Mouse (Mus musculus) heart, embryonic 11.5 days (tissue): ENCODE results near the gene Gys1. TPM values are rescaled to one million over a fixed set of nuclear protein-coding genes. Genes with fewer than 3 reads are reported as not detected.

ENCODE experiments used
- ATAC-seq: fragments of 200-750 bp; cut with Nextera tagmentation; replicated peaks from 2 replicates; pipeline ENCODE4 v1.8.0; 2017; ENCODE audit warnings: moderate library complexity; ENCODE audit not compliant: insufficient number of reproducible peaks, low FRiP score, low TSS enrichment
- H3K27ac ChIP-seq: fragments of 300-500 bp; sonication (generic); 2 replicates; pipeline ENCODE4 v1.5.1; 2014; ENCODE audit warnings: mild to moderate bottlenecking, low read depth, low read length
- H3K27me3 ChIP-seq: fragments of 300-500 bp; sonication (generic); 2 replicates; pipeline ENCODE4 v1.6.1; 2014; ENCODE audit warnings: mild to moderate bottlenecking, low read length, mixed read lengths; ENCODE audit not compliant: control insufficient read depth, insufficient read depth
- H3K36me3 ChIP-seq: fragments of 300-500 bp; sonication (generic); 2 replicates; pipeline ENCODE4 v1.6.1; 2014; ENCODE audit warnings: mild to moderate bottlenecking, low read length, moderate library complexity, mixed read lengths; ENCODE audit not compliant: control insufficient read depth, insufficient read depth
- H3K4me1 ChIP-seq: fragments of 300-500 bp; sonication (generic); 2 replicates; pipeline ENCODE4 v1.6.1; 2014; ENCODE audit warnings: low read length; ENCODE audit not compliant: control insufficient read depth, insufficient read depth
- H3K4me2 ChIP-seq: fragments of 300-500 bp; sonication (generic); 2 replicates; pipeline ENCODE4 v1.6.1; 2014; ENCODE audit warnings: mild to moderate bottlenecking, moderate library complexity
- H3K4me3 ChIP-seq: fragments of 300-500 bp; sonication (generic); 2 replicates; pipeline ENCODE4 v1.5.1; 2014; ENCODE audit warnings: low read depth, low read length
- H3K9ac ChIP-seq: fragments of 300-500 bp; sonication (generic); 2 replicates; pipeline ENCODE4 v1.6.1; 2014; ENCODE audit warnings: mild to moderate bottlenecking, low read depth, low read length, moderate library complexity
- H3K9me3 ChIP-seq: fragments of 300-500 bp; sonication (generic); replicated peaks from 2 replicates; pipeline ENCODE4 v1.6.1; 2016; ENCODE audit warnings: low read length; ENCODE audit not compliant: control insufficient read depth
- WGBS: fragments of 180-500 bp; shearing (Covaris S2); extraction: QIAGEN DNeasy Blood & Tissue Kit; methylation state at CpG from one replicate; pipeline ENCODE4 v1.1.7; 2014; ENCODE audit not compliant: insufficient replicate concordance; 5-methylcytosine and 5-hydroxymethylcytosine counted together
- polyA plus RNA-seq: library from polyadenylated mRNA; unstranded; fragments of >200 nt; fragmentation: Nextera tagmentation; extraction: Ambion mirVana; gene quantifications from 2 replicates; pipeline ENCODE4 v1.2.1, GENCODE M21; 2014

Gene Gys1
- polyA plus RNA-seq, 1 experiment from 2014 or later = 99.1 TPM

DNA sequence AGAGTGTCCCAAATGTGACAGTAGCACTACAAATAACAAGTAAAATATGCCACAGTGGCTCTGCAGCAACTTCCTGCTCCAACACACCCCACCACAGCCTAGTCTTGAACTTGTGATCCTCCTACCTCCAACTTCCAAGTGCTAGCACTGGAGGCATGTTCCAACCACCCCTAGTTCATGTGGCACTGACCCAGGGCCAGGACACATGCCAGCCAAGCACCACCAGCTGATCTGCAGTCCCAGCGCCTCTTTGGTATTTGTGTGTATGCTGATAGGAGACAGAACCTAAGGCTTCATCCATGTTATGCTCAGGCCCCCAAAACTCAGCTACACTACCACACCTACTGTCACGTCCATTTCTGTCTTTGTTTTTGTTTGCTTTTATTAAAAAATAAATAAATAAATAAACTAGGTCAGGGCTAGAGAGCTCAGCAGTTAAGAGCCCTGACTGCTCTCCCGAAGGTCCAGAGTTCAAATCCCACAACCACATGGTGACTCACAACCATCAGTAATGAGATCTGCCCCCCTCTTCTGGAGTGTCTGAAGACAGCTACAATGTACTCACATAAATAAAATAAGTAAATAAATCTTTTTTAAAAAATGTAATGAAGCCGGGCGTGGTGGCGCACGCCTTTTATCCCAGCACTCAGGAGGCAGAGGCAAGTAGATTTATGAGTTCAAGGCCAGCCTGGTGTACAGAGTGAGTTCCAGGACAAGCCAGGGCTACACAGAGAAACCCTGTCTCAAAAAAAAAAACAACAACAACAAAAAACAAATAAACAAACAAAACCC, 29.5 kb downstream of the Gys1 start:
- no peak overlapping the region for H3K27ac ChIP-seq
- no peak overlapping the region for H3K4me2 ChIP-seq
- 95% methylated on average over 7 of the region's 7 CpGs for WGBS
- H3K4me1 ChIP-seq = peaks cover 20% of the 10 kb centered on the region
- H3K9me3 ChIP-seq = no peaks in the 10 kb centered on the region
- no peak for ATAC-seq
- H3K36me3 ChIP-seq = peaks cover 13% of the 10 kb centered on the region; the same call in 1 of the 2 replicates
- no peak overlapping the region for H3K9ac ChIP-seq
- H3K4me3 ChIP-seq = no peak overlapping the region
- H3K27me3 ChIP-seq = no peaks in the 10 kb centered on the region

DNA sequence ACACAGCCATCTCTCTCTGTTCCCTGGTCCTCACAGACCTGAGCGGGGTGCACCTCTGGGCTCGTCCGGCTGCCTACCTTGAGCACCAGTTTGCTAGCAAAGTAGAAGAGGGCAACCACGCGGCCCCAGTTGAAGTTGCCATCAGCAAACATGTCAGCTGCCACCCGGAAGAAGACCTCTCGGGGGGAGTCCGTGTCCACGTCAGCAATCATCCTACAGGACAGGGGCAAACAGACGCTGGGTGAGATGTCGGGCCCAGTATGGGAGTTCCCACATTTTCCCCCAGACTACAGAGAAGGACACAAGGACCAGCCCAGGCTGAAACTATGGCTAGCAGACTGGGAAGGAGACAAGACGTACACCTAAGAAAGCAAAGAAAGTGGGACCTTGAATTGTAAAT, 30.5 kb downstream of the Gys1 start:
- Histone ChIP-seq H3K4me1 (peaks cover 19% of the 10 kb centered on the region), H3K27me3 (no peaks in the 10 kb centered on the region), H3K27ac (no peak overlapping the region), H3K9me3 (no peaks in the 10 kb centered on the region), H3K36me3 (peaks cover 13% of the 10 kb centered on the region; the same call in 1 of the 2 replicates), H3K4me2 (no peak overlapping the region), H3K4me3 (0 out of 2 replicates have a peak overlapping the region, but pooled peaks have one; percentile 69), H3K9ac (no peak overlapping the region)
- 91% methylated on average over 12 of the region's 12 CpGs for WGBS
- ATAC-seq = no peak

DNA sequence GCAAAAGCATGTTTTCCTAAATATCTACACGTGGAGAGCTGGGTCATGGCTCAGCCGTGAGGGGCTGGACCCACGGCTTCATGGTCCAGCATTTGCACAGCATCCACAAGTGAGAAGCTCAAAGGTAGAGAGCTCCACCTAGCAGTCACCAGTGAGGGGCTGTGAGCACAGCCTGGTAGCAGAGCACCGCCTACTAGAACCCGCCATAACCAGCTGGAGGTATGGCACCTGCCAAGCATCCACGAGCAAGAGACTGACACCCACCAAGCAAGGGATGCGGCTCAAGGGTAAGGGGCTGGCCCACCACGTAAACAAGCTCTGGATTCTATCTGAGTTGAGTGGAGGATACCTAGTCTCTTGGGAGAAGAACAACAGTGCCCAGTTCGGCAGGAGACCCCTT, 30.9 kb downstream of the Gys1 start:
- no peak for ATAC-seq
- H3K27ac ChIP-seq = no peak overlapping the region
- no peak overlapping the region; the same call in 1 of the 2 replicates for H3K9ac ChIP-seq
- H3K4me1 ChIP-seq = peaks cover 15% of the 10 kb centered on the region
- H3K9me3 ChIP-seq = no peaks in the 10 kb centered on the region
- peaks cover 13% of the 10 kb centered on the region; the same call in 1 of the 2 replicates for H3K36me3 ChIP-seq
- peak overlapping the region; percentile 69 for H3K4me3 ChIP-seq
- peak overlapping the region; percentile 83 for H3K4me2 ChIP-seq
- WGBS = 74% methylated on average over 9 of the region's 9 CpGs
- H3K27me3 ChIP-seq = no peaks in the 10 kb centered on the region

DNA sequence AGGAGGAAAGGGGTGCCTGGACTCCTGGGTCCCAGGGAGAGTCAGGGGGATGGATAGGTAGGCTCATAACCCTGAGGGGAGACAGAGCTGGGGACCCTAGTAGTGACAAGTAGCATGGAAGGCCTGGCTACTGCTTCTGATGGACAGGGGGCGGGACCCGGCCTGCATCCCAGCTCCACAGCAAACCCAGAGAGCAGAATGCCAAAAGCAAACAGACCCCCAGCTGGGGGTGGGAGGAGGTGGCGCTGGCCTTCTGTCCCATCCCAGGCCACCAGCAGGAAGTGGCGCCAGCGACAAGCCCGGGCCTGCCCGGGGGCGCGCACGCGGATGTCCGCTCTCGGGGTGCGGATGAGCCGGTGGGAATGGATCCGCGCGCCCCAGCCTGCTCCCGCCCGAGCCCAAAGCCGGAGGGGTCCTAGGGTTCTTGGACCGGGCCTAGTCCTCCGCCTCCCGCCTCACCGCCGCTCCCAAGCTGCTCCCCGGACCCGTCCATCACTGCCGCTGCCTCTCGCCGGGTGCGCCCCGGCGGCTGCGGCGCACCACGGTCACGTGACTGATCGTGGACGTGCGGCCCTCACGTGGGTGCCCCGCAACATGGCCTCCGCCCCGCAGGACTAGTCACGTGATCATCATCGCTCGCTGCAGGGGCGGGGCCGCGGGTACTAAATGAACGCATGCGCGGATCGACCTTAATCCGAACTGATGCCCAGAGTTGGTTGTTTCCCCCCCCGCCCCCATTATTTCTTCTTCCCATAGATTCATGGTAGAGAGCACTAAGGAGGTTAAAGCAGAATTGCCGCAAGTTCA, 31.8 kb downstream of the Gys1 start, which contains the start of gene Bax:
TSS of gene Bax (minus strand) at position 616 of the 807 bp plus-strand sequence.
- peak; percentile 80 for ATAC-seq
- H3K9ac ChIP-seq = peak within 1 kb of the TSS; percentile 81
- WGBS = under 1% methylated on average over 58 of the region's 58 CpGs

DNA sequence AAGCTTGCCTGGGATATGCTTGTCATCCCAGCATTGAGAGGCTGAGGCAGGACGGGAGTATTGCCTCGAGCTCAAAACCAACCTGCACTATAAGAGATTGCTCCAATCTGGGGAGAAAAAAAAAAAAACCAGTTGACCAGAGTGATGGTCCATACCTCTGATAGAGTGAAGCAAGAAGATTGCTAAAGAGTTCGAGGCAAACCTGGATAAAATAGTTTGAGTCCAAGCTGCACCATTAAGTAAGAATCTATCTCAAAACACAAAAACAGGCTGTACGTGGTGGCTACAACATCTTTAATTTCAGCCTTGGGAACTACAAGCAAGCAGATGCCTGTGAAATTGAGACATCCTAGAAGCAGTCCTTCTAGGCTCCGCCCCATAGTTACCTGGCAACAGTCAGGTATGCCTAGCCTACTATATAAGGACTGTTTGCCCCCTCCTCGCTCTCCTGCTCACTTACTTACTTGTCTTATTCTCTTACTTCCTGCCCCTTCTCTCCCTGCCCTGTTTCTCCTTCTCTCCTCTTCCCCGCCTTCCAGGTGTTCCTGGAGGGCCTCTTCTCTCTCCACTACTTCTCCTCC, 32.5 kb downstream of the Gys1 start:
- peak overlapping the region; percentile 69 for H3K4me3 ChIP-seq
- no peaks in the 10 kb centered on the region for H3K9me3 ChIP-seq
- whole genome bisulfite sequencing = 37% methylated on average over 7 of the region's 7 CpGs
- peaks cover 9% of the 10 kb centered on the region for H3K4me1 ChIP-seq
- peaks cover 12% of the 10 kb centered on the region; the same call in 1 of the 2 replicates for H3K36me3 ChIP-seq
- peak overlapping the region; percentile 81 for H3K9ac ChIP-seq
- peak overlapping the region; percentile 83 for H3K4me2 ChIP-seq
- no peak overlapping the region for H3K27ac ChIP-seq
- no peaks in the 10 kb centered on the region for H3K27me3 ChIP-seq
- peak; percentile 23 for ATAC-seq

More for the DNA sequence above, 31.8 kb downstream of the Gys1 start, which contains the start of gene Bax:
- Histone ChIP-seq H3K4me2 (peak within 1 kb of the TSS; percentile 83), H3K4me1 (peaks cover 9% of the 10 kb centered on the region), H3K4me3 (peak within 1 kb of the TSS; percentile 69), H3K36me3 (peaks cover 13% of the 10 kb centered on the region; the same call in 1 of the 2 replicates), H3K27me3 (no peaks in the 10 kb centered on the region), H3K27ac (peak within 1 kb of the TSS; percentile 37), H3K9me3 (no peaks in the 10 kb centered on the region)

DNA sequence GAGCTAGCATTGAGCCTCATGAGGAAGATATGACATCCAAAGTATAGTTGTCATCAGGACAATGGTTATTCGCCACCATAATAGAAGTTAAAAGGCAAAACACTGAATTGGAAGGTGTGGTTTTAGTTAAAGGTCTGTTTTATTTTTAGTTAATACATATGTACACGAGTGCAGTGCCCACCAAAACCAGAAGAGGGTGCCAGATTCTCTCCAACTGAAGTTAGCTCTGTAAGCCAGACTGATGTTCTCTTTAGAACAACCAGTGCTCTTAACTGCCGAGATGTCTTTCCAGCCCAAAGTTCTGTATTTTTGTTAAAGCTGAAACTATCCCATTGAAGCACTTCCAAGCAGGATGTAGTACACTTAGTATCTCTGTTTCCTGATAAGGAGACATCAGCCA, 36.2 kb downstream of the Gys1 start:
- Histone ChIP-seq H3K4me2 (no peak overlapping the region), H3K4me3 (no peak overlapping the region), H3K27me3 (no peaks in the 10 kb centered on the region), H3K27ac (no peak overlapping the region), H3K9me3 (no peaks in the 10 kb centered on the region), H3K36me3 (no peaks in the 10 kb centered on the region), H3K4me1 (peaks cover 3% of the 10 kb centered on the region), H3K9ac (no peak overlapping the region)
- ATAC-seq = no peak
- 5% methylated on average over 3 of the region's 3 CpGs for WGBS

DNA sequence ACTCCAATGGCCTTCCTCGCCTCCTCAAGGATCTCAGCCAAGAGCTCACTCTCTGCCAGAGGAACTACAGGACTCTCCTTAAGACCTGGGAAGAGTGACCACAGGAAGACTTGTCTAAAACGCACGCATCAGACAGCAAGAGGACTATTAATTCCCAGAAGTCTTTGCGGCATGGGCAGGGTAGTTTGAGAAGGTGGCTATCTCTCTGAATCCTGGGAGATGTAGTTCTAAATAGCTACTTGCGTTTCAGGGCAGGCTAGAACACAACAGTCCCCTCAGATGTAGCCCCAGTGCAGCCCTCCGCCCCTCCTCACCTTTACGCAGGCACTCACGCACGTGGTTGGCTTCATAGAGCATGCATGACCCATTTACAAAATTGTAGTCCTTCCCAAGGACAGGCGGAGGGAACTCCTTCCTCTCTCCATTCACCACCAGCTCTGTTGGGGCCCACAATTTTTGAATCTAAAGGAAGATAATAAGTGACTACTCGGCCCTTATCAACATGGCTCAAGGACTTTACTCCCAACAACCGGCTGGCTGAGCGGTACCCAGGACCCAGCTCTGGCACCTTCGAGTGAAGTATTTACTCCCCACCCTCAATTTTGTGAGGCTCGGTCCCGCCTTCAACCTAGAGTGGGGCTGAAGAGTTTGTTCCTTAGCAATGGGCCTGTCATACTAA, 40.8 kb downstream of the Gys1 start:
- 57% methylated on average over 16 of the region's 16 CpGs for WGBS
- peak overlapping the region; percentile 53 for H3K4me2 ChIP-seq
- H3K27ac ChIP-seq = peak overlapping the region; percentile 22; the same call in 1 of the 2 replicates
- no peaks in the 10 kb centered on the region for H3K4me1 ChIP-seq
- ATAC-seq = no peak
- no peaks in the 10 kb centered on the region for H3K36me3 ChIP-seq
- H3K9ac ChIP-seq = peak overlapping the region; percentile 54
- H3K9me3 ChIP-seq = no peaks in the 10 kb centered on the region
- no peaks in the 10 kb centered on the region for H3K27me3 ChIP-seq
- H3K4me3 ChIP-seq = peak overlapping the region; percentile 34

DNA sequence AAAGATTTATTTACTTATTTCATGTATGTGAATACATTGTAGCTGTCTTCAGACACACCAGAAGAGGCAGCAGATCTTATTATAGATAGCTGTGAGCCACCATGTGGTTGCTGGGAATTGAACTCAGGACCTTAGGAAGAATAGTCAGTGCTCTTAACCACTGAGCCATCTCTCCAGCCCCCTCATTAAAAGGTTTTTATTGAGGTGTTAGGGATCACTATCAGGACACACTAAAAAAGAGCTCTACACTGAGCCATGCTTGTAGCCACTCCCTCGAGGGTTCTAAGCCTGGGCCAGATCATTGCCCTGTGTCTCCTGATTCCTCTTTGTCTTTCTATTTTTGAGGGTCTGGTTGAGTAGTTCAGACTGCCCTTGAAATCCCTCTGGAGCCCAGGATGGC, 41.8 kb downstream of the Gys1 start:
- H3K27me3 ChIP-seq = no peaks in the 10 kb centered on the region
- no peaks in the 10 kb centered on the region for H3K36me3 ChIP-seq
- H3K9me3 ChIP-seq = no peaks in the 10 kb centered on the region
- no peak for ATAC-seq
- WGBS = 32% methylated on average over 1 of the region's 1 CpGs
- no peak overlapping the region for H3K4me3 ChIP-seq
- no peak overlapping the region for H3K4me2 ChIP-seq
- no peak overlapping the region for H3K27ac ChIP-seq
- H3K4me1 ChIP-seq = no peaks in the 10 kb centered on the region
- H3K9ac ChIP-seq = no peak overlapping the region
